Mouse (Mus musculus): Measurements from ENCODE around the gene Pla1a. TPM values are rescaled to one million over a fixed set of nuclear protein-coding genes. Genes with fewer than 3 reads are reported as not detected.
A peak's percentile ranks its signal among the peaks of the same experiment; 100 is the strongest.

The Pla1a gene
- polyA plus RNA-seq, 1 experiment from 2014 or later: 49.8 TPM

DNA sequence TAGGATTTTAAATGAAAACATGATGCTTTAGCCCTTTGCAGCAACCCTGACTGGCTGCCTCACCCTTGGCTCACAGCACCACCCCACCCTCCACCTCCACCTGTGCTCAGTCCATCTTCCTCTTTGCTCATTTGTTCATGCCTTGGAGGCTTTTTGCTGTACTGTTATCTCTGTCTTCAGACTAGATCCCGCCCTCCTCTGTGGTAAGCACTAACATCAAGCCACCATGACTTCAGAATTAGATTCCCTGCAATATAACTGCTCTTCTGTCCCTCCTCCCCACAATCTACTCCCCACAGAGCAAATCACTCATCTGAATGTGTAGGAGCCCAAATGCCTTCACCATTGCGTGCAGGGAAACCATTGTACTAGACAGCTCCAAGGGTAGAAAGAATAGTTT lies 49.3 kb downstream of the Pla1a start:
- no peak overlapping the region for H3K4me3 ChIP-seq (ENCODE audit: low read depth, low read length)
- 62% methylated on average over 2 of the region's 2 CpGs for WGBS (ENCODE audit: insufficient replicate concordance)
- no peaks in the 10 kb centered on the region for H3K9me3 ChIP-seq (ENCODE audit: low read length)
- DNase-seq: no peak
- peak; percentile 54 for ATAC-seq
- H3K27me3 ChIP-seq (ENCODE audit: insufficient read depth, low read length): no peaks in the 10 kb centered on the region
- no peak overlapping the region for H3K9ac ChIP-seq (replicated peaks)
- H3K36me3 ChIP-seq (replicated peaks; ENCODE audit: insufficient read depth, low read length): 0 out of 2 replicates have a peak, but pooled peaks cover under 1% of the 10 kb centered on the region
- H3K4me1 ChIP-seq (ENCODE audit: insufficient read depth): peaks cover 25% of the 10 kb centered on the region
- TF ChIP-seq EP300 (IDR thresholded peaks at IDR 0.05; ENCODE audit: low read depth) (peak; percentile 64), CTCF (IDR thresholded peaks at IDR 0.05; ENCODE audit: low read depth) (no peak)
- no peak overlapping the region for H3K4me2 ChIP-seq (ENCODE audit: low read depth, low read length)
- H3K27ac ChIP-seq (ENCODE audit: low read depth): no peak overlapping the region

DNA sequence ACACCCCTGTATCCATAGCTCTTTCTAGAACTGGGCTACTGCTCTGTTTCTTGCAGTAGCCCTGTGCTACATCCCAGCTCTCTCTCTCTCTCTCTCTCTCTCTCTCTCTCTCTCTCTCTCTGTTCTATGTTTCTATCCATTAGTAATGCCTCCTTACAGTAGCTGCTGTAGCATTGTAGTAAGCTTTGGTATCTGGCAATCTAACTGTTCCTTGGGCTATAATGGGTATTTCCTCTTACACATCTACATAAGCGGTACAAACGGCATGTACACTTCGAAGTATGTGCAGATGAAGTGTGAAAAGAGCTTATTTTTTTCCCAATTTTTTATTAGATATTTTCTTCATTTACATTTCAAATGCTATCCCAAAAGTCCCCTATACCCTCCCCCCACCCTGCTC lies 53.0 kb downstream of the Pla1a start:
- Histone ChIP-seq H3K27me3 (ENCODE audit: insufficient read depth, low read length) (no peaks in the 10 kb centered on the region), H3K27ac (ENCODE audit: low read depth) (no peak overlapping the region), H3K9me3 (ENCODE audit: low read length) (no peaks in the 10 kb centered on the region), H3K36me3 (replicated peaks; ENCODE audit: insufficient read depth, low read length) (peaks cover 5% of the 10 kb centered on the region; the same call in 1 of the 2 replicates), H3K4me3 (ENCODE audit: low read depth, low read length) (no peak overlapping the region), H3K4me1 (ENCODE audit: insufficient read depth) (peaks cover 30% of the 10 kb centered on the region), H3K4me2 (ENCODE audit: low read depth, low read length) (no peak overlapping the region), H3K9ac (replicated peaks) (no peak overlapping the region)
- 78% methylated on average over 3 of the region's 3 CpGs for WGBS (ENCODE audit: insufficient replicate concordance)
- ATAC-seq: no peak
- DNase-seq: no peak
- TF ChIP-seq EP300 (IDR thresholded peaks at IDR 0.05; ENCODE audit: low read depth) (no peak), CTCF (IDR thresholded peaks at IDR 0.05; ENCODE audit: low read depth) (no peak)

DNA sequence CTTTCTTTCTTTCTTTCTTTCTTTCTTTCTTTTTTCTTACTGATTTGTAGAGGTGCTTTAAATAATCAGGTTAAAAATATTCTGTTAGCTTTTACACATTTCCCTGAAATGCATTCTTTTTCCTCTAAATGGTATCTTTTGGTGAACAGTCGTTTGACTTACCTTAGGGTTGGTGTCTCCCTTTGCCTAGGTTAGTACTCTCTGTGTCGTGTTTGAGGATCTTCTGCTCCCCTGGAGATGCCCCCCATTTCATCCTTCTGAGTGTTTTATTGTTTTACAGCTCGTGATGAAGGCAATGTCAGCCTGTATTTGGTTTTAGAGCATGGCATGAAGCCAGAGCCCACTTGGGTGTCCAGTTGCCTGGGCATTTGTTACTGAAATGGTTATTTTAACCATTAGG lies 53.5 kb downstream of the Pla1a start:
- no peak for DNase-seq
- H3K4me2 ChIP-seq (ENCODE audit: low read depth, low read length): no peak overlapping the region
- H3K4me1 ChIP-seq (ENCODE audit: insufficient read depth): peaks cover 30% of the 10 kb centered on the region
- no peaks in the 10 kb centered on the region for H3K27me3 ChIP-seq (ENCODE audit: insufficient read depth, low read length)
- no peak for ATAC-seq
- H3K4me3 ChIP-seq (ENCODE audit: low read depth, low read length): no peak overlapping the region
- H3K9ac ChIP-seq (replicated peaks): no peak overlapping the region
- TF ChIP-seq CTCF (IDR thresholded peaks at IDR 0.05; ENCODE audit: low read depth): no peak
- no peak for TF ChIP-seq EP300 (IDR thresholded peaks at IDR 0.05; ENCODE audit: low read depth)
- 53% methylated on average over 3 of the region's 3 CpGs for WGBS (ENCODE audit: insufficient replicate concordance)
- no peaks in the 10 kb centered on the region for H3K9me3 ChIP-seq (ENCODE audit: low read length)
- no peak overlapping the region for H3K27ac ChIP-seq (ENCODE audit: low read depth)
- peaks cover 5% of the 10 kb centered on the region; the same call in 1 of the 2 replicates for H3K36me3 ChIP-seq (replicated peaks; ENCODE audit: insufficient read depth, low read length)

DNA sequence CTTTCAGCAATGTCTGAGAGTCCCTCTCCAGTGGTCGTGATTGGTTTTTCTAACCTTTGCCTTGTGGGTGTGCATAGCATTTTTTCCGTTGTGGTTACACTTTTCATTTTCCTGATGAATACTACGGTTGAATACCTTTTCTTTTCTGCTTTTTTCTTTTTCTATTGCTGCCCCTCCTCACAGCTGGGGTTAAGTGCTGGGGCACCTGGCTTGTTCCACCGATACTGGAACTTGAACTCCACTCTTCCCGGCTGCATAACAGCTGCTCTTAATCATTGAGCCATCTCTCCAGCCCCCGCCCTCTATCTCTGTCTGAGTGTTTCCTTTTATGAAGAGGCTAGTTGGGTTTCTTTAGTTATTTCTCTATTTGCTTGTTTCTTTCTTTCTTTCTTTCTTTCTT lies 53.9 kb downstream of the Pla1a start:
- H3K9me3 ChIP-seq (ENCODE audit: low read length): no peaks in the 10 kb centered on the region
- WGBS (ENCODE audit: insufficient replicate concordance): 32% methylated on average over 6 of the region's 6 CpGs
- H3K4me1 ChIP-seq (ENCODE audit: insufficient read depth): peaks cover 31% of the 10 kb centered on the region
- H3K36me3 ChIP-seq (replicated peaks; ENCODE audit: insufficient read depth, low read length): peaks cover 5% of the 10 kb centered on the region; the same call in 1 of the 2 replicates
- DNase-seq (no peak), ATAC-seq (no peak)
- no peak overlapping the region for H3K4me3 ChIP-seq (ENCODE audit: low read depth, low read length)
- H3K27ac ChIP-seq (ENCODE audit: low read depth): no peak overlapping the region
- H3K4me2 ChIP-seq (ENCODE audit: low read depth, low read length): no peak overlapping the region
- TF ChIP-seq CTCF (IDR thresholded peaks at IDR 0.05; ENCODE audit: low read depth): no peak
- TF ChIP-seq EP300 (IDR thresholded peaks at IDR 0.05; ENCODE audit: low read depth): no peak
- no peaks in the 10 kb centered on the region for H3K27me3 ChIP-seq (ENCODE audit: insufficient read depth, low read length)
- H3K9ac ChIP-seq (replicated peaks): no peak overlapping the region

DNA sequence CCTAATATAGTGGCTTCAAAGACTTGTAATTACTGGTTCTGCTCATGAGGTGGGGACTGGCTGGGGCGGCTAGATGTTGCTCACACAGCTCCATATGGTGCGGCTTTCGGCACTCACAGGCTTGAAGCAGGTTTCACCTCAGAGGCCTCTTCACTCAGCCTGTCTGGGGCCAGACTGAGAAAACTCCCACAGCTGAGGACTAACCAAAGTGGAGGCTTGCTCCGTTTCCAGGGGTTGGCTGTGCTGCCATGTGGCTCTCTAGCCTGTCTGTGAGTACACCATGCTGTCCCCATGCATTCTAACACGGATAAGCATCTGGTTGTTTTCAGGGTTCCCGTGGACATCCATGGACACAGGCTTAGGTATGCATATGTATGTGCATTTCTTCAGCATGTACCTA lies 54.4 kb downstream of the Pla1a start:
- no peak overlapping the region for H3K9ac ChIP-seq (replicated peaks)
- H3K4me3 ChIP-seq (ENCODE audit: low read depth, low read length): no peak overlapping the region
- H3K9me3 ChIP-seq (ENCODE audit: low read length): no peaks in the 10 kb centered on the region
- peaks cover 31% of the 10 kb centered on the region for H3K4me1 ChIP-seq (ENCODE audit: insufficient read depth)
- H3K36me3 ChIP-seq (replicated peaks; ENCODE audit: insufficient read depth, low read length): peaks cover 5% of the 10 kb centered on the region; the same call in 1 of the 2 replicates
- H3K27ac ChIP-seq (ENCODE audit: low read depth): no peak overlapping the region
- no peak for TF ChIP-seq EP300 (IDR thresholded peaks at IDR 0.05; ENCODE audit: low read depth)
- TF ChIP-seq CTCF (IDR thresholded peaks at IDR 0.05; ENCODE audit: low read depth): no peak
- DNase-seq (no peak), ATAC-seq (no peak)
- no peak overlapping the region for H3K4me2 ChIP-seq (ENCODE audit: low read depth, low read length)
- WGBS (ENCODE audit: insufficient replicate concordance): 84% methylated on average over 6 of the region's 6 CpGs
- no peaks in the 10 kb centered on the region for H3K27me3 ChIP-seq (ENCODE audit: insufficient read depth, low read length)

DNA sequence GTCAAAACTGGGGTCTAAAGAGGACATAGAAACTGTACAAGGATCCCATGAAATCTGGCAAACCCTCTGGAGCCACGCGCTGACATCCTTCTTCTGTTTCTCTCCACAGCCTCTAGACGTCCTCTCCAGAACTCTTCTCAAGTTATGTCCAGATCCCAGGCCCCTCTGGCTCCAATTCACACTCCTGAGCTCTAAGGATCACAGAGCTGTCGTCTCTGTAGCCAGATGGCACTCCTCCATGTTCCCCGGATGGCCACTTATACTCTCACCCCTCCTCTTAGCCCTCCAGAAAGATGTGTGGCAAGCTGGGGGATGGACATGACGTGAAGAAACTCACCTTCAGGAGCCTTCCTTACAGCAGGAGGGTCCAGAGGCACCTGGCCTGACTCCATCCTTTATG lies 55.4 kb downstream of the Pla1a start:
- Histone ChIP-seq H3K9ac (replicated peaks) (no peak overlapping the region), H3K27ac (ENCODE audit: low read depth) (no peak overlapping the region), H3K27me3 (ENCODE audit: insufficient read depth, low read length) (no peaks in the 10 kb centered on the region), H3K4me1 (ENCODE audit: insufficient read depth) (peaks cover 29% of the 10 kb centered on the region), H3K36me3 (replicated peaks; ENCODE audit: insufficient read depth, low read length) (peaks cover 5% of the 10 kb centered on the region; the same call in 1 of the 2 replicates), H3K4me3 (ENCODE audit: low read depth, low read length) (no peak overlapping the region), H3K4me2 (ENCODE audit: low read depth, low read length) (no peak overlapping the region), H3K9me3 (ENCODE audit: low read length) (no peaks in the 10 kb centered on the region)
- no peak for ATAC-seq
- WGBS (ENCODE audit: insufficient replicate concordance): 83% methylated on average over 6 of the region's 6 CpGs
- no peak for TF ChIP-seq CTCF (IDR thresholded peaks at IDR 0.05; ENCODE audit: low read depth)
- no peak for TF ChIP-seq EP300 (IDR thresholded peaks at IDR 0.05; ENCODE audit: low read depth)
- no peak for DNase-seq

DNA sequence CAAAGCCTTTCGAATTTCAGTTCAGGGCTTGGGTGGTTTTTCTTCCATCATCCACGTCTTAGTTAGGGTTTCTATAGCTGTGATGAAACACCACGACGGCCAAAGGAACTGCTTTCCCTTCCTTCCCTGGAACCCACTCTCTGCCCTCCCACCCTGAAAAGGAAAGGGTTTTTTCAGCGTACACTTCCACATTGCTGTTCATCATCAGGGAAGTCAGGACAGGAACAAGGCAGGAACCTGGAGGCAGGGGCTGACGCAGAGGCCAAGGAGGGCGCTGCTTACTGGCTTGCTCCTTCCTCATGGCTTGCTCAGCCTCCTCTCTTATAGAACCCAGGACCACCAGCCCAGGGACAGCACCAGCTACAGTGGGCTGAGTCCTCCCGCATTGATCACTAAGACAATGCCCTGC lies 56.1 kb downstream of the Pla1a start:
- ATAC-seq (no peak), DNase-seq (no peak)
- Histone ChIP-seq H3K36me3 (replicated peaks; ENCODE audit: insufficient read depth, low read length) (peaks cover 5% of the 10 kb centered on the region; the same call in 1 of the 2 replicates), H3K9me3 (ENCODE audit: low read length) (no peaks in the 10 kb centered on the region), H3K4me2 (ENCODE audit: low read depth, low read length) (peak overlapping the region; percentile 76), H3K4me1 (ENCODE audit: insufficient read depth) (peaks cover 29% of the 10 kb centered on the region), H3K27ac (ENCODE audit: low read depth) (peak overlapping the region; percentile 60; the same call in 1 of the 2 replicates), H3K9ac (replicated peaks) (peak overlapping the region; percentile 57), H3K27me3 (ENCODE audit: insufficient read depth, low read length) (no peaks in the 10 kb centered on the region), H3K4me3 (ENCODE audit: low read depth, low read length) (peak overlapping the region; percentile 56)
- WGBS (ENCODE audit: insufficient replicate concordance): 37% methylated on average over 8 of the region's 8 CpGs
- TF ChIP-seq EP300 (IDR thresholded peaks at IDR 0.05; ENCODE audit: low read depth) (no peak), CTCF (IDR thresholded peaks at IDR 0.05; ENCODE audit: low read depth) (no peak)

Measured in liver, postnatal 0 days (tissue).